Comparison of ENCODE assay signal across 8 mouse cellular contexts in genomic region chr5:117938182-117938581, GRCm38 (mm10). TPM values are rescaled to one million over a fixed set of nuclear protein-coding genes. Genes with fewer than 3 reads are reported as not detected.
DNase-seq lines count a peak whose midpoint lies in the region; ATAC-seq and TF ChIP-seq lines count a peak whose summit lies in the region.

No protein-coding gene starts in this region.

- WGBS in kidney, adult 2 months = 18% methylated on average over 14 of the region's 14 CpGs
- WGBS in lung, embryonic 14.5 days = 12% methylated on average over 14 of the region's 14 CpGs
- 17% methylated on average over 14 of the region's 14 CpGs for WGBS in neural tube, embryonic 15.5 days

- H3K79me2 ChIP-seq in C2C12 (ENCODE audit: control insufficient read depth, insufficient read depth) = no peaks in the 10 kb centered on the region

- peak; percentile 65 for DNase-seq in NIH3T3 (ENCODE audit: low read depth)
- DNase-seq in embryo, embryonic 11.5 days (ENCODE audit: low read depth, low spot score) = peak; percentile 51
- peak; percentile 44 for DNase-seq in heart, adult 8-10 months (ENCODE audit: low spot score)
- peak; percentile 53 for DNase-seq in kidney, adult 2 months
- DNase-seq in lung, embryonic 14.5 days = peak; percentile 86
- DNase-seq in urinary bladder, adult 2 months (ENCODE audit: low spot score) = peak; percentile 26

- no peak overlapping the region for H3ac ChIP-seq in C2C12 (ENCODE audit: control insufficient read depth, insufficient read length, low read depth)

- H3K4me2 ChIP-seq in lung, embryonic 14.5 days = peak overlapping the region; percentile 56
- peak overlapping the region; percentile 47 for H3K4me2 ChIP-seq in neural tube, embryonic 15.5 days

- H3K4me1 ChIP-seq in kidney, adult 2 months (ENCODE audit: control insufficient read depth, insufficient read depth, low read length) = no peaks in the 10 kb centered on the region
- no peaks in the 10 kb centered on the region for H3K4me1 ChIP-seq in lung, embryonic 14.5 days (ENCODE audit: insufficient read depth)
- H3K4me1 ChIP-seq in neural tube, embryonic 15.5 days = peaks cover 3% of the 10 kb centered on the region; the same call in 1 of the 2 replicates

- H3K27me3 ChIP-seq in C2C12 (ENCODE audit: control insufficient read depth, insufficient read depth, insufficient read length) = peaks cover 26% of the 10 kb centered on the region
- H3K27me3 ChIP-seq in kidney, adult 2 months (replicated peaks; ENCODE audit: control insufficient read depth, insufficient read depth, low read length) = no peaks in the 10 kb centered on the region
- H3K27me3 ChIP-seq in lung, embryonic 14.5 days (ENCODE audit: insufficient read depth, low read length) = no peaks in the 10 kb centered on the region
- H3K27me3 ChIP-seq in neural tube, embryonic 15.5 days (replicated peaks) = 0 out of 2 replicates have a peak, but pooled peaks cover 16% of the 10 kb centered on the region

- peak; percentile 85 for ATAC-seq in lung, embryonic 14.5 days (ENCODE audit: insufficient read depth)
- no peak for ATAC-seq in neural tube, embryonic 15.5 days (ENCODE audit: low FRiP score)

- H3K36me3 ChIP-seq in C2C12 (ENCODE audit: control insufficient read depth, insufficient read depth) = no peaks in the 10 kb centered on the region
- H3K36me3 ChIP-seq in kidney, adult 2 months (ENCODE audit: control insufficient read depth, insufficient read depth, low read length) = no peaks in the 10 kb centered on the region
- no peaks in the 10 kb centered on the region for H3K36me3 ChIP-seq in lung, embryonic 14.5 days (ENCODE audit: insufficient read depth)
- no peaks in the 10 kb centered on the region for H3K36me3 ChIP-seq in neural tube, embryonic 15.5 days

- no peak for TF ChIP-seq POLR2A in kidney, adult 2 months (IDR thresholded peaks at IDR 0.05; ENCODE audit: low read depth, low read length)

- no peaks in the 10 kb centered on the region for H3K79me3 ChIP-seq in C2C12 (ENCODE audit: low read depth)

- no peak overlapping the region for H3K27ac ChIP-seq in kidney, adult 2 months (ENCODE audit: insufficient read depth, low read depth, low read length)
- H3K27ac ChIP-seq in lung, embryonic 14.5 days (ENCODE audit: low read depth) = no peak overlapping the region
- no peak overlapping the region for H3K27ac ChIP-seq in neural tube, embryonic 15.5 days (replicated peaks)

- H3K9ac ChIP-seq in lung, embryonic 14.5 days = no peak overlapping the region
- no peak overlapping the region for H3K9ac ChIP-seq in neural tube, embryonic 15.5 days (replicated peaks)

- TF ChIP-seq CTCF in C2C12 (IDR thresholded peaks at IDR 0.05; ENCODE audit: control insufficient read depth, insufficient read depth, insufficient read length) = peak; percentile 46
- TF ChIP-seq CTCF in kidney, adult 2 months (conservative IDR thresholded peaks at IDR 0.05; ENCODE audit: insufficient read depth, insufficient read length, low read depth, low read length) = peak; percentile 90
- TF ChIP-seq CTCF in lung, embryonic 14.5 days (IDR thresholded peaks at IDR 0.05; ENCODE audit: low read depth) = peak; percentile 89

- H3K9me3 ChIP-seq in lung, embryonic 14.5 days (ENCODE audit: low read depth, low read length) = no peaks in the 10 kb centered on the region
- no peaks in the 10 kb centered on the region for H3K9me3 ChIP-seq in neural tube, embryonic 15.5 days (replicated peaks)

- no peak overlapping the region for H3K4me3 ChIP-seq in C2C12 (ENCODE audit: insufficient read depth, poor library complexity, severe bottlenecking)
- peak overlapping the region; percentile 19; the same call in 1 of the 2 replicates for H3K4me3 ChIP-seq in kidney, adult 2 months (ENCODE audit: insufficient read depth, low read depth, low read length)
- H3K4me3 ChIP-seq in lung, embryonic 14.5 days (ENCODE audit: low read depth, low read length) = peak overlapping the region; percentile 10; the same call in 1 of the 2 replicates
- H3K4me3 ChIP-seq in neural tube, embryonic 15.5 days (replicated peaks) = peak overlapping the region; percentile 23; the same call in 1 of the 2 replicates

TF ChIP-seq in C2C12, 6 proteins besides CTCF, POLR2A, EP300 and RAD21:
- TF ChIP-seq MYOD1 (IDR thresholded peaks at IDR 0.05; ENCODE audit: control insufficient read depth, insufficient read length, low read depth) = no peak
- TF ChIP-seq MAX (IDR thresholded peaks at IDR 0.05) = no peak
- no peak for TF ChIP-seq USF1 (IDR thresholded peaks at IDR 0.05; ENCODE audit: low read depth)
- no peak for TF ChIP-seq FOSL1 (IDR thresholded peaks at IDR 0.05; ENCODE audit: insufficient read depth, low read length, poor library complexity, severe bottlenecking)
- TF ChIP-seq MYOG (IDR thresholded peaks at IDR 0.05; ENCODE audit: control insufficient read depth, extremely low read depth, insufficient read length) = no peak
- no peak for TF ChIP-seq CEBPB (IDR thresholded peaks at IDR 0.05; ENCODE audit: low read depth)

RNA-seq across cellular contexts. Expression of gene Fbxo21, which starts 38.3 kb away (rescaled TPM):
- 16.0 TPM for polyA plus RNA-seq in C2C12 (2012; fragmentation: generic; extraction: Trizol)
- 10 to 100 TPM; 29.2 to 43.0 (median 35.2) TPM for total RNA-seq in heart, adult 8-10 months (2022)
- polyA plus RNA-seq in kidney, adult 2 months (2012; rRNA removed) = 67.4 and 75.6 TPM in 2 replicates
- 61.5 and 64.3 TPM in 2 replicates for polyA plus RNA-seq in lung, embryonic 14.5 days (2014; fragmentation: Nextera tagmentation; extraction: Ambion mirVana)
- polyA plus RNA-seq in neural tube, embryonic 15.5 days (2015; fragmentation: Nextera tagmentation; extraction: Ambion mirVana) = 127 and 143 TPM in 2 replicates
- polyA plus RNA-seq in urinary bladder, adult 2 months (2012; rRNA removed) = 35.1 and 36.9 TPM in 2 replicates

Comparison
In these comparisons a context has a peak if more than half of its experiments do, and no peak if none do; other contexts are left out.
1. DNase-seq: peak in every context shown above with its lines; median percentile 86 in lung, embryonic 14.5 days; 65 in NIH3T3; 53 in kidney, adult 2 months; 51 in embryo, embryonic 11.5 days; 44 in heart, adult 8-10 months; 26 in urinary bladder, adult 2 months.